Mouse (Mus musculus) myocyte (in vitro differentiated cells): Measurements from ENCODE around the gene Pax5. TPM values are rescaled to one million over a fixed set of nuclear protein-coding genes. Genes with fewer than 3 reads are reported as not detected.

Source experiments
- H3K27me3 ChIP-seq: one replicate; pipeline ENCODE4 v1.6.1; 2011; ENCODE audit not compliant: control insufficient read depth, insufficient read depth, insufficient read length
- H3K36me3 ChIP-seq: one replicate; pipeline ENCODE4 v1.6.1; 2011; ENCODE audit not compliant: control insufficient read depth, insufficient read depth
- H3K4me2 ChIP-seq: one replicate; pipeline ENCODE4 v1.6.1; 2011; ENCODE audit warnings: low read depth, control low read depth
- H3K4me3 ChIP-seq: one replicate; pipeline ENCODE4 v1.5.1; 2011; ENCODE audit warnings: mild to moderate bottlenecking, control low read depth, moderate library complexity
- H3K79me2 ChIP-seq: one replicate; pipeline ENCODE4 v1.6.1; 2011; ENCODE audit not compliant: control insufficient read depth, insufficient read depth
- H3ac ChIP-seq: one replicate; pipeline ENCODE4 v1.6.1; 2011; ENCODE audit not compliant: control insufficient read depth, insufficient read length
- CEBPB ChIP-seq: IDR thresholded peaks from 2 replicates; pipeline ENCODE4 v1.6.1; 2011; ENCODE audit warnings: mild to moderate bottlenecking, moderate library complexity; ENCODE audit not compliant: poor library complexity, insufficient read depth, severe bottlenecking
- E2F4 ChIP-seq: IDR thresholded peaks from one replicate; pipeline ENCODE4 v1.6.1; 2011; ENCODE audit warnings: mild to moderate bottlenecking, control low read depth, moderate library complexity; ENCODE audit not compliant: insufficient read depth
- MAX ChIP-seq: IDR thresholded peaks from one replicate; pipeline ENCODE4 v1.6.1; 2011; ENCODE audit warnings: low read depth, mild to moderate bottlenecking, control low read depth
- MYOD1 ChIP-seq, 3 experiments: IDR thresholded peaks; one replicate each; pipeline ENCODE4 v1.6.1; 2011; ENCODE audit warnings: control low read depth in 2 of 3, low read depth in 2 of 3, mild to moderate bottlenecking in 2 of 3, moderate library complexity in 1 of 3; ENCODE audit not compliant: insufficient read length in 2 of 3, control insufficient read depth in 1 of 3
- MYOG ChIP-seq, 3 experiments: IDR thresholded peaks; one replicate each; pipeline ENCODE4 v1.6.1; 2011; ENCODE audit warnings: control low read depth in 2 of 3, low read depth in 2 of 3, mild to moderate bottlenecking in 2 of 3; ENCODE audit not compliant: insufficient read length in 2 of 3, control insufficient read depth in 1 of 3, insufficient read depth in 1 of 3
- POLR2A ChIP-seq: IDR thresholded peaks from one replicate; pipeline ENCODE4 v1.6.1; 2011; ENCODE audit warnings: low read depth, mild to moderate bottlenecking, control low read depth, moderate library complexity; ENCODE audit not compliant: insufficient read length
- POLR2AphosphoS2 ChIP-seq: IDR thresholded peaks from one replicate; pipeline ENCODE4 v1.6.1; 2011; ENCODE audit warnings: low read depth, control low read depth; ENCODE audit not compliant: insufficient read length
- REST ChIP-seq: IDR thresholded peaks from one replicate; pipeline ENCODE4 v1.6.1; 2011; ENCODE audit warnings: mild to moderate bottlenecking, control low read depth, moderate library complexity; ENCODE audit not compliant: insufficient read depth, insufficient read length
- SRF ChIP-seq: IDR thresholded peaks from one replicate; pipeline ENCODE4 v1.6.1; 2011; ENCODE audit warnings: low read depth; ENCODE audit not compliant: control insufficient read depth, insufficient read length
- TCF12 ChIP-seq: IDR thresholded peaks from one replicate; pipeline ENCODE4 v1.6.1; 2011; ENCODE audit warnings: mild to moderate bottlenecking, control low read depth; ENCODE audit not compliant: poor library complexity, insufficient read depth, severe bottlenecking
- TCF3 ChIP-seq: IDR thresholded peaks from one replicate; pipeline ENCODE4 v1.6.1; 2011; ENCODE audit warnings: low read depth, control low read depth; ENCODE audit not compliant: insufficient read length
- USF1 ChIP-seq: IDR thresholded peaks from one replicate; pipeline ENCODE4 v1.6.1; 2011; ENCODE audit warnings: low read depth, mild to moderate bottlenecking, control low read depth, moderate library complexity
- polyA plus RNA-seq: library from polyadenylated mRNA; unstranded; fragments of >200 nt; fragmentation: generic; extraction: Trizol; gene quantifications from one replicate; pipeline ENCODE4 v1.2.1, GENCODE M21; 2012; ENCODE audit warnings: missing spikeins

Gene Pax5
- polyA plus RNA-seq, 1 experiment, result 0.01 TPM

DNA sequence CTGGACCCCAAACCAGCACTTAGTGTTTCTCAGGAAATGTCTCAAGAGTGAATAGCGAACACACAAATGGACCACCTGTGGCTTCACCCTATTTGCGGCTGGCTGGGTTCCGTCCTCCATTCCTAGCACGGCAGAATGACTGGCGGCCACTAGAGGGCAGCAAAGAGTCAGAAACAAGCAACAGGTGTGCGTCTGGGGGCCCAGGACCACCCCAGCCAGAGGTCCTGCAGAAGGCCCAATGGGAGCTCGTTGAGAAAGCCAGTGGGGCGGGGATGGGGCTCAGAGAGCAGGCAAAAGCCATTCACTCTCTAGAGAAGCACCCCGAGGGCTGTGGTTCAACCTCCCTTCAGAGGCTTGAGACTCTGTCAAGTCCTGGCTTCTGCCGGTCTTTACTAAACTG is 145.7 kb downstream of the Pax5 start:
- H3K27me3 ChIP-seq, result peaks cover 47% of the 10 kb centered on the region
- H3ac ChIP-seq, result no peak overlapping the region
- TF ChIP-seq MYOD1 (IDR thresholded peaks at IDR 0.05; ENCODE audit: control insufficient read depth in 1 of 3, insufficient read length in 2 of 3, low read depth in 2 of 3), result peak in 2 of 3 experiments; percentile 20 to 58
- TF ChIP-seq POLR2AphosphoS2, result no peak
- TF ChIP-seq MYOG (IDR thresholded peaks at IDR 0.05; ENCODE audit: control insufficient read depth in 1 of 3, insufficient read depth in 1 of 3, insufficient read length in 2 of 3, low read depth in 2 of 3), result peak in 1 of 3 experiments; percentile 38
- no peak for TF ChIP-seq E2F4
- no peak for TF ChIP-seq MAX
- no peak for TF ChIP-seq SRF
- TF ChIP-seq USF1, result no peak
- no peak for TF ChIP-seq REST
- no peak for TF ChIP-seq TCF12
- TF ChIP-seq POLR2A, result no peak
- TF ChIP-seq CEBPB, result no peak
- TF ChIP-seq TCF3, result no peak
- no peaks in the 10 kb centered on the region for H3K79me2 ChIP-seq
- no peak overlapping the region for H3K4me3 ChIP-seq
- H3K36me3 ChIP-seq, result no peaks in the 10 kb centered on the region
- no peak overlapping the region for H3K4me2 ChIP-seq

DNA sequence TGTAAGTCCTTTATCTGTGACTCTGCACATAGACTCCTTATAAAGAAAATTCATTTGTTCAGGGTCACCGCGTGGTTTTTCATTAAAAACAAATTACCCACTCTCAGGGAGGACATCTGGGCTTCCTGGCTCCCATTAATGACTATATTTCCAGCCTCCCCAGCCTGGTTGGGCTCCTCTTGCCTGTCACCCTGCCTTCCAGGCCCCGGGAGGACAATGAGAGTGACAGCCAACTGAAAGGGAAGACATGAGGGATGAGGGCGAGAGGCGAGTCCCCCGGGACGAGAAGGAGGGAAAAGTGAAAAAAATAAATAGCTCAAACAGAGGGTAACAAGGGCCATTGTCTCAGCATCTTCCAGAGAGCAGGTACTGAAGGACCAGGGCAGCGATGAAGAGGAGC is 149.3 kb downstream of the Pax5 start:
- Histone ChIP-seq H3K4me2 (no peak overlapping the region), H3K79me2 (no peaks in the 10 kb centered on the region), H3K36me3 (no peaks in the 10 kb centered on the region), H3ac (no peak overlapping the region), H3K27me3 (peaks cover 55% of the 10 kb centered on the region), H3K4me3 (no peak overlapping the region)
- no peak for TF ChIP-seq TCF12
- TF ChIP-seq POLR2AphosphoS2, result no peak
- TF ChIP-seq REST, result no peak
- TF ChIP-seq CEBPB, result no peak
- TF ChIP-seq E2F4, result no peak
- TF ChIP-seq MAX, result no peak
- no peak for TF ChIP-seq TCF3
- no peak for TF ChIP-seq MYOD1 (IDR thresholded peaks at IDR 0.05; ENCODE audit: control insufficient read depth in 1 of 3, insufficient read length in 2 of 3, low read depth in 2 of 3)
- TF ChIP-seq SRF, result no peak
- no peak for TF ChIP-seq USF1

DNA sequence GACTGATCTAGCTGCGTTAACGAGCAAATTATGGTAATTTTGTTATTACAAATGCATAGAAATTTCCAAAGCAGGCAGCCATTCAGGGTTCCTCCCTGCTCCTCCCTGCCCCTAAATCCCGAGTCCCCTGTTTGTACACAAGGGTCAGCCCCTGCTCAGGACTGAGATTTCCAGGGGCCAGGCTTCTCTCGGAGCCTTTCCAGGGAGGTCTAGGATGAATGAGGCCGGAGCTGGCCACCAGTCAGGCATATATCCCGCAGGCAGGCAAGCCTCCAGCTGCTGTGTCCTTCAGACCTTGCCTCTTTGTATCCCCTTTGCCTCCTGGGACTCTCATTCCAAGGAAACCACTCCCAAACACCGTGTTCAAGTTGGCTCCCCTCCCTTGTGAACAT is 151.7 kb downstream of the Pax5 start:
- no peak overlapping the region for H3K4me2 ChIP-seq
- H3K79me2 ChIP-seq, result no peaks in the 10 kb centered on the region
- TF ChIP-seq POLR2AphosphoS2 (no peak), MYOG (IDR thresholded peaks at IDR 0.05; ENCODE audit: control insufficient read depth in 1 of 3, insufficient read depth in 1 of 3, insufficient read length in 2 of 3, low read depth in 2 of 3) (no peak), E2F4 (no peak), CEBPB (no peak), TCF12 (no peak), MAX (no peak), POLR2A (no peak), TCF3 (no peak), REST (no peak)
- no peaks in the 10 kb centered on the region for H3K36me3 ChIP-seq
- H3ac ChIP-seq, result no peak overlapping the region
- no peak overlapping the region for H3K4me3 ChIP-seq
- peaks cover 47% of the 10 kb centered on the region for H3K27me3 ChIP-seq

DNA sequence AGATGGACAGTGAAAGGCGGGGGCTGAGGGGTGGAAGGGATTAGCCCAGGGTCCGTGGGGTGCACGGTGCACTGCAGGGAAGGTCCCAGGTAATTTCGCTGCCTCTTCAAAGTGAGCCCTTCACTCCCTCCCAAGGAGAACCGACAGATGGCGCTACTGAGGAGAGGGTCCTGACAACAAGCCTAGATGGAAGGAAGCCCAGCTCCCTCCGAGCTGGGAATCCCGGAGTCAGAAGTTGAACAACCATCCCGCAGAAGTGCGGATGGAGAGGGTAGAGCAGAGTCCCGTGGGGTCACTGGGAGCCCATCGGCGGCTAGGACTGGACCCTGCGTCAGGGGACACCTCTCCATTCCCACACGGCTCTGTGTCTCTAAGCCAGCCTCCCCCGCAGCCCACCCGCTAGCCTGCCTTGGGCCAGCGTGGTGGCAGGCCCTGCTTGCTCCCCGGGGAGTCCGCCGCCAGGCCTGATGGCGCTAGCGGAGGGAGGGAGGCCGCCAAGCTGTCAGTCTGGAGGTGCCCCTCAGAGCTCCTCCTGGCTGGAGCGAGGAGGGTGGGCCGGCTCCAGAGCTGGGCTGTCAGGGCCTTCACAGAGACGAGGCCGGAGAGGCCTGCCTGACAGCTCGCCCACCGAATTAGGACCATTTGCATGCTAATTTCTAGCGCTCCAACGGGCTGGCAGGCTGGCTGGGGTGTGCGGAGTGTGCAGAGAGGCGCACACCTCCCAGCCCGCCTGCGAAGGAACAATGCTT is 152.3 kb downstream of the Pax5 start:
- H3K36me3 ChIP-seq, result no peaks in the 10 kb centered on the region
- no peak overlapping the region for H3K4me2 ChIP-seq
- TF ChIP-seq USF1, result no peak
- TF ChIP-seq POLR2AphosphoS2, result no peak
- TF ChIP-seq MAX, result no peak
- TF ChIP-seq MYOD1 (IDR thresholded peaks at IDR 0.05; ENCODE audit: control insufficient read depth in 1 of 3, insufficient read length in 2 of 3, low read depth in 2 of 3), result no peak
- TF ChIP-seq MYOG (IDR thresholded peaks at IDR 0.05; ENCODE audit: control insufficient read depth in 1 of 3, insufficient read depth in 1 of 3, insufficient read length in 2 of 3, low read depth in 2 of 3), result no peak
- no peak for TF ChIP-seq SRF
- TF ChIP-seq E2F4, result no peak
- TF ChIP-seq REST, result no peak
- TF ChIP-seq POLR2A, result no peak
- TF ChIP-seq TCF3, result no peak
- no peak for TF ChIP-seq TCF12
- TF ChIP-seq CEBPB, result no peak
- H3K79me2 ChIP-seq, result no peaks in the 10 kb centered on the region
- peaks cover 43% of the 10 kb centered on the region for H3K27me3 ChIP-seq
- no peak overlapping the region for H3K4me3 ChIP-seq
- no peak overlapping the region for H3ac ChIP-seq
